8 mouse cellular contexts compared by ENCODE assay signal in the genomic region with DNA sequence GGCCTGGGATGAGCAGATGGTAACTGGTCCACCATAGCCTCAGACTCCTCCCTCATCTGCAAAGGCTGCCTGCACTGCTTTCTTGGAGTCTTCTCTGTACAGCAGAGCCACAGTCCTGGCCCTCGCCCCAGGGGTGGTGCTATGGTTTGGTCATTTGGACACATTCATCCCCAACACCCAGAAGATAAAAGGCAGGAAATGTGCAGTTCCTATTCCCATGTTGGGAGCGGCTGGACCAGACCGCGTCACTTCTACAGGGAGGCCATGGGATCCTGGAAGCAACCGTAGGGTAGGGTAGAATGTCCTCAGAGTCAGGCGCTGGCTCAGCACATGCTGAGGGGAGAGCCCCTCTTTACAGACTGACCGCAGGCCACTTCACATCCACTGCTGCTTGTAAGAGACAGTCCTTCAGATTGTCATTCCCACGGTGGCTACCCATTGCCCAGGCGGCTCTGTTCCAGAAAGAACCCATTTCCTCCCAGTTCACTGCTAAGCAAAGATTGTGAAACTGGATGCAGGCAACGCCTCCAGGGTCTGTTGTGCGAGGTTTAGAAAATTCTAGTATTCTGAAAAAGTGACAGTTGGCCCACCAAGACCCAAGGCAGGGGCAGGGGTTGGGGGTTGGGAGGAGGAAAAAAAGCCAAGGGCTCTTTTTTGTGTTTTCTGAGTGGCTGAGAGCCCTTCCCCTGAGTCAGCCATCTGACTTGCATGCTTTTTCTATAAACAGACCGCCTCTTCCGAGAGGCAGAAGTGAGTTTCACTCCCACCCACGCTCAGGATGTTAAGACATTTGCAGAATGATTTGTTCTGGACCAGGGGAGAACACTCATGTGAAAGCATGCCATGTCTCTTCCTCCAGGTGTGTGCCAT. TPM values are rescaled to one million over a fixed set of nuclear protein-coding genes. Genes with fewer than 3 reads are reported as not detected.
DNase-seq lines count a peak whose midpoint lies in the region; ATAC-seq and TF ChIP-seq lines count a peak whose summit lies in the region.

No protein-coding gene starts in this region.

- no peak overlapping the region for H3K4me2 ChIP-seq in hindbrain, embryonic 15.5 days
- H3K4me2 ChIP-seq in hindbrain, embryonic 14.5 days (replicated peaks): no peak overlapping the region
- H3K4me2 ChIP-seq in intestine, postnatal 0 days (replicated peaks; ENCODE audit: low read depth): no peak overlapping the region

- H3K27me3 ChIP-seq in hindbrain, embryonic 15.5 days: no peaks in the 10 kb centered on the region
- H3K27me3 ChIP-seq in hindbrain, embryonic 14.5 days (ENCODE audit: control insufficient read depth, insufficient read depth, low read length): no peaks in the 10 kb centered on the region
- 0 out of 2 replicates have a peak, but pooled peaks cover 2% of the 10 kb centered on the region for H3K27me3 ChIP-seq in intestine, postnatal 0 days (replicated peaks; ENCODE audit: control insufficient read depth, insufficient read depth, low read length)

- H3K36me3 ChIP-seq in hindbrain, embryonic 15.5 days: no peaks in the 10 kb centered on the region
- H3K36me3 ChIP-seq in hindbrain, embryonic 14.5 days (replicated peaks; ENCODE audit: control insufficient read depth, insufficient read depth): no peaks in the 10 kb centered on the region
- no peaks in the 10 kb centered on the region for H3K36me3 ChIP-seq in intestine, postnatal 0 days (ENCODE audit: control insufficient read depth, insufficient read depth)

- no peak overlapping the region for H3K9ac ChIP-seq in hindbrain, embryonic 15.5 days
- no peak overlapping the region for H3K9ac ChIP-seq in hindbrain, embryonic 14.5 days
- no peak overlapping the region for H3K9ac ChIP-seq in intestine, postnatal 0 days (ENCODE audit: low read depth, low read length)

- no peak overlapping the region for H3K4me3 ChIP-seq in hindbrain, embryonic 15.5 days
- no peak overlapping the region for H3K4me3 ChIP-seq in hindbrain, embryonic 14.5 days (replicated peaks; ENCODE audit: low read length)
- no peak overlapping the region for H3K4me3 ChIP-seq in intestine, postnatal 0 days (ENCODE audit: low read depth, low read length)

- DNase-seq in hindbrain, embryonic 14.5 days (ENCODE audit: low spot score): no peak
- peak; percentile 44 for DNase-seq in gastrocnemius, postnatal 10 days
- DNase-seq in lung, adult 18-20 months: peak; percentile 61 to 79
- peak; percentile 28 for DNase-seq in yolk sac, embryonic 10.5 days (ENCODE audit: low spot score)

- peaks cover 12% of the 10 kb centered on the region; the same call in 1 of the 2 replicates for H3K4me1 ChIP-seq in hindbrain, embryonic 15.5 days (replicated peaks)
- H3K4me1 ChIP-seq in hindbrain, embryonic 14.5 days (replicated peaks; ENCODE audit: control insufficient read depth, insufficient read depth, low read length): peaks cover 6% of the 10 kb centered on the region; the same call in 1 of the 2 replicates
- H3K4me1 ChIP-seq in intestine, postnatal 0 days (replicated peaks; ENCODE audit: control insufficient read depth, insufficient read depth, low read length): no peaks in the 10 kb centered on the region

- no peak overlapping the region for H3K27ac ChIP-seq in hindbrain, embryonic 15.5 days (replicated peaks)
- H3K27ac ChIP-seq in hindbrain, embryonic 14.5 days: no peak overlapping the region
- peak overlapping the region; percentile 41; the same call in 1 of the 2 replicates for H3K27ac ChIP-seq in intestine, postnatal 0 days (ENCODE audit: low read depth, low read length)

- WGBS in hindbrain, embryonic 15.5 days: 76% methylated on average over 14 of the region's 14 CpGs
- WGBS in hindbrain, embryonic 14.5 days: 82% methylated on average over 14 of the region's 14 CpGs
- WGBS in intestine, postnatal 0 days: 63% methylated on average over 14 of the region's 14 CpGs

- TF ChIP-seq CTCF in intestine, postnatal 0 days (IDR thresholded peaks at IDR 0.05; ENCODE audit: low read depth): no peak

- ATAC-seq in hindbrain, embryonic 15.5 days (ENCODE audit: low FRiP score, low read depth): 0 out of 2 replicates have a peak, but pooled peaks have one; percentile 28
- ATAC-seq in hindbrain, embryonic 14.5 days (ENCODE audit: low FRiP score): no peak
- ATAC-seq in intestine, postnatal 0 days: no peak
- ATAC-seq in activated CD4-positive, CD25-positive, alpha-beta regulatory T cell, adult 4 months: no peak
- ATAC-seq in erythroid progenitor cell, adult 5-6 weeks (replicated peaks; ENCODE audit: low FRiP score, poor library complexity, severe bottlenecking): no peak

- no peaks in the 10 kb centered on the region for H3K9me3 ChIP-seq in hindbrain, embryonic 15.5 days
- H3K9me3 ChIP-seq in hindbrain, embryonic 14.5 days (ENCODE audit: control insufficient read depth, low read length): no peaks in the 10 kb centered on the region
- H3K9me3 ChIP-seq in intestine, postnatal 0 days (ENCODE audit: control insufficient read depth): no peaks in the 10 kb centered on the region

RNA-seq across cellular contexts. Expression of a gene that starts 12.3 kb away (rescaled TPM):
- polyA plus RNA-seq in hindbrain, embryonic 15.5 days (2015; fragmentation: Nextera tagmentation; extraction: Ambion mirVana): 0.24 and 0.26 TPM in 2 replicates
- polyA plus RNA-seq in hindbrain, embryonic 14.5 days (2014; fragmentation: Nextera tagmentation; extraction: Ambion mirVana): 0.18 and 0.32 TPM in 2 replicates
- total RNA-seq in gastrocnemius, postnatal 10 days (2021): 10 to 100 TPM; 31.7 to 37.0 TPM
- 0.08 and 0.12 TPM in 2 replicates for polyA plus RNA-seq in intestine, postnatal 0 days (2015; fragmentation: Nextera tagmentation; extraction: Ambion mirVana)
- polyA plus RNA-seq in activated CD4-positive, CD25-positive, alpha-beta regulatory T cell, adult 4 months (2017; shearing (Covaris generic)): not detected
- total RNA-seq in erythroid progenitor cell, adult 5-6 weeks (2015; ENCODE audit: low replicate concordance): 0.84 and 1.4 TPM in 2 replicates
- not detected in 2 replicates for total RNA-seq in erythroid progenitor cell, adult 5-6 weeks (2017; ENCODE audit: low replicate concordance)
